Mouse (Mus musculus): ENCODE results near the gene Usp17ld. TPM values are rescaled to one million over a fixed set of nuclear protein-coding genes. Genes with fewer than 3 reads are reported as not detected.
"Not testable (repeated sequence)": the region's sequence is repeated elsewhere in the genome, so short reads cannot be mapped to it uniquely, and the experiment has no call there.

Gene Usp17ld
- not detected in 2 replicates for polyA plus RNA-seq (2016; fragmentation: Nextera tagmentation; extraction: Ambion mirVana)

DNA sequence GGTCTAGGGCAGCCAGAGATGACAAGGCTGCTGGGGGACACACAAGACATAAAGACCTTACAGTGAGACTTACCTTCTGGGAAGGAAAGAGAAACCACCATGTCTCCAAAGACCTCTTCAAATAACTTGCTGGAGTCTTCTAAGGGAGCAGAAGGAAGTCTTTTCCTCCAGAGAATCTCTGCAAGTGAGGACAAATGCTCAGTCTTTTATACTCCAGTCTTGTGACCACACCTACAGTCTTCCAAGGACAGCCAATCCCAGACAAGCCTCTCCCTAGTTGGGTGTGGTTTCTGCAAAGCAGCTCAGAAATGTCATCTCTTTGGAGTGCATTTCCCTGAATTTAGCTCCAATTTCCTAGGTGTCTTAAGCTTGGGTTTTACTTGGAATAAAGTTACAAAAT, at the start of gene Usp17ld:
Usp17ld (minus strand) TSS at position 101 of the 400 bp plus-strand sequence.
- not testable (repeated sequence) for H3K27me3 ChIP-seq (ENCODE audit: insufficient read depth, poor library complexity, severe bottlenecking); H3K4me3 ChIP-seq; H3K4me1 ChIP-seq; H3K36me3 ChIP-seq; H3K9me3 ChIP-seq; H3K27ac ChIP-seq; DNase-seq (ENCODE audit: low spot score)

DNA sequence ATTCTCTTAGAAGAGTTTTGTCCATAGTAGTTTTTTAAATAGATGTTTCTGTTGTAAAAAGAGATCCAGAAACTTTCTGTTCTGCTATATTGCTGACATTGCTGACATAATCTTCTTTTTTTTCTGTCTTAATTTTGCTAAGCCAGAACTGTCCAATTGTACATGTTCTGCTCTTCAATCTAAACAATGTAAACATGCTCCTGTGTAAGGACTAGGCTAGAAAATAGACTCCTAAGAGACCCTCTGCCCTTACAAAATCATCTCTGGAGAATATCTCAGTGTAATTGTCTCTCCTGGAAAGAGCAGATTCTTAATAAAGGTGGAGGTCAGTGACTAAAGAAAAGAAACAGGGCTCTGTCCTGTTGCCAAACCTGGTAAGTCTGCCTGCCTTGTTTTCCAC, 35.6 kb downstream of the Usp17ld start, which contains the start of gene Olfr594:
Olfr594 (plus strand) TSS at position 301 of the 400 bp plus-strand sequence.
- DNase-seq (ENCODE audit: low spot score) = no peak

GRCm38 (mm10) chr7:103212050-103212449, 40.3 kb downstream of the Usp17ld start:
- not testable (repeated sequence) for DNase-seq (ENCODE audit: low spot score)
- WGBS = 88% methylated on average over 5 of the region's 5 CpGs

More for the DNA sequence above, 35.6 kb downstream of the Usp17ld start, which contains the start of gene Olfr594:
- H3K4me3 ChIP-seq = no peak within 1 kb of the TSS
- no peaks in the 10 kb centered on the region for H3K4me1 ChIP-seq
- no peaks in the 10 kb centered on the region for H3K36me3 ChIP-seq
- no peak within 1 kb of the TSS for H3K27ac ChIP-seq
- no peaks in the 10 kb centered on the region for H3K27me3 ChIP-seq (ENCODE audit: insufficient read depth, poor library complexity, severe bottlenecking)
- H3K9me3 ChIP-seq = no peaks in the 10 kb centered on the region

DNA sequence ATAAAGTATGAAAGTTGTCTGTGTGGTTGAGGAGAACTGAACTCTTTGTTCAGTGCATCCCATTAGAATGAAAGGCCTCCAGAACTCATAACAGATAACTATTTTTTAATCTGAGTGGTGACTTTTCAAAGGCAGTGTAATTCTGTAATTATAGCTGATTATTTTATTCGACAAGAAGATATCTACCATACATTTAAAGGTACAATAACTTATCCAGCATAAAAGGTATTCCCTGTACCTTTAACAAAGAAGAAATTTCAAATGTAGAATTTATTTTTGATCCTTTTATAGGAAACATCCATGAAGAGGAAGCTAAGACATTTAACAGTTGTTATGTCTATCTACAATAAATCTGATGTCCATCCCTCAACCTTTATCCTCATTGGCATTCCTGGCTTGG, 40.7 kb downstream of the Usp17ld start, which contains the start of gene Olfr593:
Olfr593 (plus strand) TSS at position 301 of the 400 bp plus-strand sequence.
- no peaks in the 10 kb centered on the region for H3K36me3 ChIP-seq
- no peak within 1 kb of the TSS for H3K27ac ChIP-seq
- H3K9me3 ChIP-seq = no peaks in the 10 kb centered on the region
- DNase-seq (ENCODE audit: low spot score) = no peak
- no peaks in the 10 kb centered on the region for H3K27me3 ChIP-seq (ENCODE audit: insufficient read depth, poor library complexity, severe bottlenecking)
- no peaks in the 10 kb centered on the region for H3K4me1 ChIP-seq
- 61% methylated on average over 1 of the region's 1 CpGs for WGBS
- no peak within 1 kb of the TSS for H3K4me3 ChIP-seq

More at GRCm38 (mm10) chr7:103212050-103212449, 40.3 kb downstream of the Usp17ld start:
- H3K27ac ChIP-seq; H3K27me3 ChIP-seq (ENCODE audit: insufficient read depth, poor library complexity, severe bottlenecking); H3K4me3 ChIP-seq; H3K9me3 ChIP-seq; H3K36me3 ChIP-seq; H3K4me1 ChIP-seq: not testable (repeated sequence)

Small RNA genes within 50 kb of the gene (microRNA-seq; reads per million reads assigned to microRNA genes)
- not detected for gene Gm23550
- gene Gm25171 = not detected

Other genes starting within 250 kb of the Usp17ld start
- not detected in 2 replicates for gene Olfr582, start 214.5 kb downstream of the Usp17ld start, polyA plus RNA-seq (2016; fragmentation: Nextera tagmentation; extraction: Ambion mirVana)
- not detected in 2 replicates for gene Olfr583, start 201.2 kb downstream of the Usp17ld start, polyA plus RNA-seq (2016; fragmentation: Nextera tagmentation; extraction: Ambion mirVana)
- not detected in 2 replicates for gene Olfr584, start 170.6 kb downstream of the Usp17ld start, polyA plus RNA-seq (2016; fragmentation: Nextera tagmentation; extraction: Ambion mirVana)
- not detected in 2 replicates for gene Olfr585, start 154.8 kb downstream of the Usp17ld start, polyA plus RNA-seq (2016; fragmentation: Nextera tagmentation; extraction: Ambion mirVana)
- not detected in 2 replicates for gene Olfr586, start 126.9 kb downstream of the Usp17ld start, polyA plus RNA-seq (2016; fragmentation: Nextera tagmentation; extraction: Ambion mirVana)
- gene Olfr588-ps1, start 111.6 kb downstream of the Usp17ld start, polyA plus RNA-seq (2016; fragmentation: Nextera tagmentation; extraction: Ambion mirVana) = not detected in 2 replicates
- not detected in 2 replicates for gene Olfr589, start 96.1 kb downstream of the Usp17ld start, polyA plus RNA-seq (2016; fragmentation: Nextera tagmentation; extraction: Ambion mirVana)
- gene Olfr591, start 74.2 kb downstream of the Usp17ld start, polyA plus RNA-seq (2016; fragmentation: Nextera tagmentation; extraction: Ambion mirVana) = not detected in 2 replicates
- gene Olfr592, start 67.7 kb downstream of the Usp17ld start, polyA plus RNA-seq (2016; fragmentation: Nextera tagmentation; extraction: Ambion mirVana) = not detected in 2 replicates
- gene Olfr593, start 40.6 kb downstream of the Usp17ld start, polyA plus RNA-seq (2016; fragmentation: Nextera tagmentation; extraction: Ambion mirVana) = not detected in 2 replicates
- not detected in 2 replicates for gene Olfr594, start 35.5 kb downstream of the Usp17ld start, polyA plus RNA-seq (2016; fragmentation: Nextera tagmentation; extraction: Ambion mirVana)
- not detected in 2 replicates for gene Olfr596, start 53.1 kb upstream of the Usp17ld start, polyA plus RNA-seq (2016; fragmentation: Nextera tagmentation; extraction: Ambion mirVana)
- gene Olfr597, start 63.8 kb upstream of the Usp17ld start, polyA plus RNA-seq (2016; fragmentation: Nextera tagmentation; extraction: Ambion mirVana) = not detected in 2 replicates
- not detected in 2 replicates for gene Olfr598, start 71.1 kb upstream of the Usp17ld start, polyA plus RNA-seq (2016; fragmentation: Nextera tagmentation; extraction: Ambion mirVana)
- gene Olfr599, start 83.4 kb upstream of the Usp17ld start, polyA plus RNA-seq (2016; fragmentation: Nextera tagmentation; extraction: Ambion mirVana) = not detected in 2 replicates
- gene Olfr600, start 97.2 kb upstream of the Usp17ld start, polyA plus RNA-seq (2016; fragmentation: Nextera tagmentation; extraction: Ambion mirVana) = not detected in 2 replicates
- not detected in 2 replicates for gene Olfr601, start 110.2 kb upstream of the Usp17ld start, polyA plus RNA-seq (2016; fragmentation: Nextera tagmentation; extraction: Ambion mirVana)
- gene Olfr603, start 133.7 kb upstream of the Usp17ld start, polyA plus RNA-seq (2016; fragmentation: Nextera tagmentation; extraction: Ambion mirVana) = not detected in 2 replicates
- not detected in 2 replicates for gene Usp17lc, start 162.6 kb upstream of the Usp17ld start, polyA plus RNA-seq (2016; fragmentation: Nextera tagmentation; extraction: Ambion mirVana)
- not detected in 2 replicates for gene Olfr605, start 192.9 kb upstream of the Usp17ld start, polyA plus RNA-seq (2016; fragmentation: Nextera tagmentation; extraction: Ambion mirVana)
- not detected in 2 replicates for gene Olfr606, start 196.5 kb upstream of the Usp17ld start, polyA plus RNA-seq (2016; fragmentation: Nextera tagmentation; extraction: Ambion mirVana)
- not detected in 2 replicates for gene Olfr607, start 211.6 kb upstream of the Usp17ld start, polyA plus RNA-seq (2016; fragmentation: Nextera tagmentation; extraction: Ambion mirVana)
- gene Olfr608, start 217.4 kb upstream of the Usp17ld start, polyA plus RNA-seq (2016; fragmentation: Nextera tagmentation; extraction: Ambion mirVana) = 0.14 TPM in 1 of 2 replicates, not detected in the other
- not detected in 2 replicates for gene Olfr609, start 245.6 kb upstream of the Usp17ld start, polyA plus RNA-seq (2016; fragmentation: Nextera tagmentation; extraction: Ambion mirVana)